Mouse (Mus musculus) ES-Bruce4 (cell line): Measurements from ENCODE around the gene Hp.

Experiments used
- CTCF ChIP-seq: IDR thresholded peaks from one replicate; pipeline ENCODE4 v1.8.1; 2011; ENCODE audit warnings: low read depth, low read length
- POLR2A ChIP-seq: IDR thresholded peaks from one replicate; pipeline ENCODE4 v1.8.1; 2011; ENCODE audit warnings: low read length; ENCODE audit not compliant: insufficient read depth

DNA sequence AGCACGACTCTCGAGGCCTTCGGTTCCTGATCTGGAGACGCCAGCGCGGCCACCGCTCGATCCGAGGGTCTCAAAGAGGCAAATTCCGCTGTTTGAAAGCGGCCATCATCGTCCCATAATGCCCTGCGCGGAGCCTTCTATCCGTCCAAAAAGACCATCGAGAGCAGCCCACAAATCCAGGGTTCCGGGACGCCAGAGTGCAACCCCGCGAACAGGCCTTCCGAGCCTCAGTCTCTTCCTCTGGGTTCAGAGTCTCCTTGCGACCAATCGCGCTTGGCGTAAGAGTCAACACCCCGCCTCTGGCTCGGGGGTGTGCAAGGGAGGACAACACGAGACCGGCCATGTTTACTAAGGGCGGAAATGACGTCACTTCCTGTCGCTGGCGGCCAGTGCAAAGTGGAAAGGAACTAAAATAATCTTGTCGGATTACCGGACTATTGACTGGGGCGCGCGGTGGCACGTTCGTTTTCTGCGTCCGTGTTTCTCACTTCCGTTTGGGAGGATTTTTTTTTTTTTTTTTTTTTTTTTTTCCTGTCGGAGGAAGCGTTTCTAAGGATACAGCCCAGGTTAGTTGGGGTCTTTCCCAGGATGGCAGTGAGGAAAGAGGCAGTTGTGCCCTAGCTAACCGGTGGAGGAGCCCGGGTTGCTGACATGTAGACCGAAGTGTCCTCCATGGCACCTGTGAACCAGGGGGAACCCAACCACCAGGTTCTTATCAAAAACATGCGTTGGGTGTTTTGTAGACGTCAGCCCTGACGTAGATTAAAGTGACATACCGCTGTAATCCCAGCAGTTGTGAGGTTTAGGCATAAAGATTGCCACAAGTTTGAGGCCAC lies 13.3 kb downstream of the Hp start, which contains the start of the genes Dhx38 and Txnl4b:
- TF ChIP-seq POLR2A (no peak), CTCF (no peak)
